Mouse (Mus musculus) testis, postnatal 10 days (tissue): Measurements from ENCODE around the gene Eif4e1b.
"Not testable (repeated sequence)": the region's sequence is repeated elsewhere in the genome, so short reads cannot be mapped to it uniquely, and the experiment has no call there.

Experiments
- DNase-seq: peaks from one replicate; pipeline ENCODE4 v3.0.0; 2021; ENCODE audit warnings: low spot score

Eif4e1b gene

GRCm38 (mm10) chr13:54759496-54759895 lies 24.3 kb upstream of the Eif4e1b start:
- no peak for DNase-seq

DNA sequence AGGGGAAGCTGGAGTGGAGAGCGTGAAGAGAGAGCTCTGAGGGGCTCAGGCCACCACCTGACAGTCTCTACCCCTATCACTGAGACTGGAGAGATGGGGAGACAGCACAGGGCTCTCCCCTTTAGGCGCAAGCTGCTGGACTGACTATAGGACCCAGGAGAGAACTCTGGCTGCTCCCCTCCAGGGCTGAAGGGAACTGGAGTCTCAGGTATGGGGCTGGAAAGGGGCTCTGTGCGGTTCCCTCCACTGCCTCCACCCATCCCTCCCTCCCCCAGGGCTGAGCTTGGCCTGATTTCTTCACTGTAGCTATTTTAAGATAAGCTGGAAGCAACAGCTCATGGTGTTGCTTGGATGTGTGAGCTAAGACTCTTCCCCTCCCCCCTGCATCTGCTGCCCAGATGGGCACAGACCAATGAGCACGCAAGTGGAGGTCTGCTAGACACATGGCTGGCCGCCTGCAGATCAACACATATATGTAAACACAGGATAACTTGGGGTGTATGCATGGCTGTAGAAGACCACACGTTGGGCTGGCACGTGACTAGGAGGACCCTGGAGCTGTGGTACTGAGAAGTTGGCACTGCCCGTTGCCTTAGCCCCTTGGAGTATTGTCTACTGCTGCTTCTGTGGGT lies 23.5 kb upstream of the Eif4e1b start:
- no peak for DNase-seq

- no peak for DNase-seq
Measured at GRCm38 (mm10) chr13:54760906-54761305, 22.9 kb upstream of the Eif4e1b start.

DNA sequence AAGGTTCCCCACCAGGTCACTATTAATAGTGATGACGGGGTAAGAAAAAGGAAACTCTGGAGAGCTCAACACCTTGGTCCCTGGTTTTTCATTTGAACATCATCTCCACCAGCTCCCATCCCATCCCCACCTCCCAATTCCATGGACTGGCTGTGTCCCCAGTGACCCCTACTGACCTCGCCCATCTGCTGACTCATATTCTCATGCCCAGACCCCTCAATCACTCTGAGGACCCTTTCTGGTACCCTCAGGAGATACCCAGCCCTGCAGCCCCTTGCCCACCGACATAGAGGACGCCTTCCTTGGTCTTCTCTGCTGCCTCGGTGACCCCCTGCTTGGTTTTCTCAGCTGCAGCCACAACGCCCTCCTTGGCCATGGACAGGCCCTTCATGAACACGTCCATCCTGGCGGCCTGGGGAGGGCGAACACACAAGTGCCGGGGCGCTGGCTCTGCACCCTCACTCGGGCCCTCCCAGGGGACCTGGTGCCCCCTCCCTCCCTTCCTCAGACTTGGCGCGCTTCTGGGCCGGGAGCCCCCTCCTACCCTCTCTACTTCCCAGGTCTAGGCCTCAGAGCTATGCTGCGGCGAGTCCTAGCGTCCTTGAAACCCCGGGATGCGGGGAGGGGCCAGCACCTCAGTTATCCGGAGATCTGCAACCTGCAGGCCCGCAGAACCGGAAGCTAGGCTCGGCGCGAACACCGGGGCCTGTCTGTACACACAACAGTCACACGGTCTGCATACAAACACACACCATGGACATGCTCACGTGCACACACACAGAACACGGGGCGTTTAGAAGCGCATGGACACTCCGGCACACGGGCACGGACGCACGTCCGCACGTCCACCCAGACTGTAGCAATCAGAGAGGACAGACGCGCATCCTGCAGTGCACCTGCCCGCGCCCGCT lies 18.3 kb upstream of the Eif4e1b start:
- DNase-seq: peak; percentile 48

- peak; percentile 83 for DNase-seq
Measured at GRCm38 (mm10) chr13:54766192-54766768, 17.5 kb upstream of the Eif4e1b start, which contains the start of gene Sncb. Sncb (minus strand) TSS chr13:54766595.

GRCm38 (mm10) chr13:54767012-54767411 lies 16.8 kb upstream of the Eif4e1b start:
- no peak for DNase-seq

- DNase-seq: peak; percentile 71
Measured at GRCm38 (mm10) chr13:54780592-54780991, 3.2 kb upstream of the Eif4e1b start.

- DNase-seq: no peak
Measured at GRCm38 (mm10) chr13:54781086-54781485, 2.7 kb upstream of the Eif4e1b start.

- DNase-seq: no peak
Measured at GRCm38 (mm10) chr13:54783235-54783634, 563 bp upstream of the Eif4e1b start.

DNA sequence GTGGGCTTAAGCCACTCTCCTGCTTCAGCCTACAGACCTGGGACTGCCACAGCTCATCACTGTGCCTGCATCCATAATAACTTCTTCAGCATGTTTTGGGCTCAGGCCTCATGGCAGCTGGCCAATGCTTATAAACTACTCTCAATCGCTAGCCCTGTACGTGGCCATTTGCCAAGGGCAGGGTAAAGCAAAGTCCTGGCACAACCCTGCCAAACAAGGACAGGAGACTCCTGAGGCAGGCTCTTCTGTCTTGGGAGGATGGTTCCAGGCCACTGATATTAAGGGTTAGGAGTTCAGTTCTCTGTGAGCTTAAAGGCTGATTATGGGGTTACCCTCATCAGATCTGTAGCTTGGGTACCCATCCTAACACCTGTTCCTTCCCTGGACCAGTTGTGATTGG lies 3.8 kb downstream of the Eif4e1b start:
- DNase-seq: not testable (repeated sequence)

DNA sequence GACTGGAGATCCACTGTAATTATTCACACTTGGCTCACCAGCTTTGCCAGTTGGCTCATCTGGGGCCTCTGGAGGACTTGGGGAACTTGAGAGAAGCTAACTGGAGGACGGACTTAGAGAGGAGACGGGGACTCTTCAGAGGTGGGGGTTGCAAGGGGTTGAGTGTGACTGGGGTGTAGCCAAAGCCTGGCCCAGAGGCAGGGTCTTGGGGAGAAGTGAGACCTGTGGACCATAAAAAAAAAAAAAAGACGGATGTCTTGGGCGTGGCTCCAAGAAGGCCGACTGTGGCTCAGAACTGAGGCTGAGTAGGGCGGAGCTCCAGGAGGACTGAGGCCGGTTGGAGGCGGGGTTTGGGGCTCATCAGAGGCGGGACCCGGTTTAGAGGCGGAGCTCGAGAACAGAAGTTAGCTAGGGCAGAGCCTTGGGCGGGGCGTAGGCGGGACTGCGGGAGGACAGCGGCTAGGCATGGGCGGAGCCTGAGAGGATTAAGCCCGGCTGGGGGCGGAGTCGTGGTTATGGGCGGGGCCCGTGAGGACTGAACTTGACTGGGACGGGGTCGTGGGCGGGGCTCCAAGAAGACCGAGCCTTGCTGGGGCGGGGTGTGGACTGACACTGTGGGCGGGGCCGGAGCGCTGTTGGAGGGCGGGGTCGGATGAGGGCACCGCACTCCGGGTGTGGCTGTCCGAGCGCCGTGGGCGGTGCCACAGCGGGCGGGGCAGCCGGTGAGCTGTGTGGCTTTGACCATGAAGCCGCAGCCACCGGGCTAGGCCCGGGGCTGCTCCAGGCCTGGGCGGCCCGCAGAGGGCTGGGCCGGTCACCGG lies 5.2 kb downstream of the Eif4e1b start, which contains the start of gene Tspan17:
TSS of gene Tspan17 (plus strand) at position 638 of the 821 bp plus-strand sequence.
- DNase-seq: peak; percentile 99

DNA sequence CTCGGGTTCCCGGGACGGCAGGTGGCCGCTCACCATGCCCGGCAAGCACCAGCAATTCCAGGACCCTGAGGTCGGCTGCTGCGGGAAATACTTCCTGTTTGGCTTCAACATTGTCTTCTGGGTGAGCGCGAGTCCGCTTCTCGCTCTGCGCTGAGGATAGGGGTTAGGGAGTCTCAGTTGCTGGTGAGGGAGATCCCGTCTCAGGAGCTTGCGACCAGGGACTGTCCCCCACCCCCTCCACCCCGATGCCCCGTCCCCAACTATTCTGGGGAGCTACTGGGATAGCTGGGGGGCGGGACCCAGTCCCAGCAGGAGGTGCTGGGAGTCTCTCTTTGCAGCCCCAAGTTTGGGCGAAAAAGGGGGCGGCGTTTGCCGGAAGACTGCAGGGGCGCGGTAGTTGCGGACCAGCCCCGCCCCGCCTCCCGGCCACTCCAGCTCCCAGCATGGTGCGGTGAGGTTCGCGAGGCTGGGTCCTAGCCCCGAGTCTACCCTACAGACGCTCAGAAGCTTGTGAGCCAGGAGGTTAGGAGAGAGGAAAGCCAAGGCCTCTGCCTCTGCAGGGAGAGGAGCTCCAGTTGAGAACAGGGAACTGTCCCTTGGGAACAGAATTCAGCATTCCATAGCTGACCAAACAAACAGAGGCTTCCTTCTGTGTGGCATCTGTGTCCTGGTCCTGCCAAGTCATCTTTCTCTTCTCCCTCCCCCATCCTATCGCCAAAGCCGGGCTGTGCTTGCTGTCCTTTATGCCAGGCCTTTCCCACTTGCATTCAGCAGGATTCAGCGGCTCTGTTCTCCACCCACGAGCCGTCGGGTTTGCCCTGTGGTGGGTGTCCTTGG lies 6.0 kb downstream of the Eif4e1b start:
- DNase-seq: peak; percentile 83

DNA sequence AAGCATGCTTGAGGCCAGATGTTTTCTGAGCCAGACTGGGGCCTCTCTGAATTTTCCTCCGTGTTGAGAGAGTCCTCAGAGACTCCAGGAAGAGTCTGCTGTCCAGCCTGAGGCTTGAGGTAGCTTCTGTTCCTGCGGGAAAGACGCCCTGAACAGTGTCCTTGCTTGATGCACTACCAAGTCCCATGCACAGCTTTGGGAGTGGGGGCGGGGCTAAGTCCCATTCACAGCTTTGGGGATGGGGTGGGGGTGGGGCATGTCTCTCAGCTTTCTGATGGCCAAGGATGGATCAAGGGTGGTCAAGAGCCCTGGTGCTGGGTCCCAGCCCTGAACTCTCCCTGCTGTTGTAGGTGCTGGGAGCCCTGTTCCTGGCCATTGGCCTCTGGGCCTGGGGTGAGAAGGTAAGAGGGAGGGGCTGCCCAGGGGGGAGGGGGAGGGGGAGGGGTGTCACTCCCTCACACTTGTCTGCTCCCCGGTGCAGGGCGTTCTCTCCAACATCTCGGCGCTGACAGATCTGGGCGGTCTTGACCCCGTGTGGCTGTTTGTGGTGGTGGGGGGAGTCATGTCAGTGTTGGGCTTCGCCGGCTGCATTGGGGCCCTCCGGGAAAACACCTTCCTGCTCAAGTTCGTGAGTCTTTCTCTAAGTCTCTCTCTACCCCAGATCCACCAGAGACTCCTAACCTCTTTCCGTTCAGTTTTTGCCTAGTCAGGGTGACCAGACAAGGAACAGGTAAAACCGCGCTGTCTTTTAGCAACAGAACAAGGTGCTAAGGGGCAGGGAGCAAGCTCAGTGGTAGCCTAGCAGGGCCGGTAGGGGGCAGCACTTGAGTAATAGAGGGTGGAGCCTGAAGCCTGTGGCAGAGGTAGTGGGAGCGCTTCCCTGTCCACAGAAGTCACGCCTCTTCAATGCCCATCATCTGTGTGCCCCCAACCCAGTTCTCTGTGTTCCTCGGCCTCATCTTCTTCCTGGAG lies 8.7 kb downstream of the Eif4e1b start:
- peak; percentile 77 for DNase-seq

DNA sequence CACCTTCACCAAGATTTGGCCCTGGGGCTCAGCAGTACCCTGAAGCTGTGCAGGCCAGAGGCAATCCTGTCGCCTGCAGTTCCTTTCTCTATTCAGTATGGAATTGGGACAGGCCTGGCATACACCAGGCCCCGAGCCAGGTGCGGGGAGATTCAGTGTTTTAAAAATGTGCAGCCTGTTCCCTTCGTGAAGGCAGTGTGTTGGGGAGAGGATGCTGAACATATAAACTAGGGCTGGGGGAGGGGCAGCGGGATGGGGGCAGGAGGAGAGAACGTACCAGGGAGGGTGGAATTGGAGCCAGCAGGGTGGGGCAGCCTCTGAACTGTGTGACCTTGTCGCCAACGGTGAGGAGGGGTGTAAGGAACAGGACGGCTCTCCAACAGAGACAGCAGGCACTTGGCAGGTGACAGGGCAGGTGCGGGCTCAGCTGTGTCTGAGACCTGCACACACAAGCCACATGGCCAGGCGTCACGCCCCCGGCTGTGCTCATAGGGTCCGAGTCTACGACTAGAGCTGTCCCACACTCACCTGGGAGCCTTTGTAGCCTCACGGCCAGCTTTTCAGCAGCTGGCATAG lies 10.3 kb downstream of the Eif4e1b start:
- peak; percentile 50 for DNase-seq

- DNase-seq: no peak
Measured at GRCm38 (mm10) chr13:54794843-54795242, 11.0 kb downstream of the Eif4e1b start.

DNA sequence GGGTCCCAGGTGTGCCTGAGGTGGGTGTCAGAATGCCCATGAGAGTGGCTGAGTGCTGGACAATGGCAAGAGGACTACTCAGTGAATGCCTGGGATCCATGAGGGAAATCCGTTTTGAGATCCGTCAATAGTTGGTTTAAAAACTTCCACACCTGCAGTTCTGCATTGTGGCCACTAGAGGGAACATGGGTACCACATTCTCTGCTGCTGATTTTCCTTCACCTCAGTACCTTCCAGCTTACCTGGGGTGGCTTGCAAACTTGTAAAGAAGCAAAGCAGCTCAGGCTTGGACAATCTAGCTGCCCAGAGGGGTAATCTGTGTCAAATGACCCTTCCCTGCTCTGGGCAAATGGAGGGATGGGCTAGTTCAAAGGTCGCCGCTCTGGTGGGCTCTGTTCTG lies 13.6 kb downstream of the Eif4e1b start:
- DNase-seq: no peak

GRCm38 (mm10) chr13:54797861-54798643 lies 14.3 kb downstream of the Eif4e1b start:
- DNase-seq: peak; percentile 49

GRCm38 (mm10) chr13:54798740-54799139 lies 14.9 kb downstream of the Eif4e1b start:
- DNase-seq: no peak

GRCm38 (mm10) chr13:54799701-54800100 lies 15.9 kb downstream of the Eif4e1b start:
- DNase-seq: peak; percentile 81
